Mouse (Mus musculus) olfactory bulb, adult 2 months (tissue): Measurements from ENCODE around the gene Efemp2. TPM values are rescaled to one million over a fixed set of nuclear protein-coding genes. Genes with fewer than 3 reads are reported as not detected.
A peak's percentile ranks its signal among the peaks of the same experiment; 100 is the strongest.

Experiments
- H3K27ac ChIP-seq: fragments of 200-500 bp; 2 replicates; pipeline ENCODE4 v1.5.1; 2012; ENCODE audit warnings: low read depth, low read length; ENCODE audit not compliant: insufficient read depth
- H3K4me1 ChIP-seq: fragments of 200-500 bp; 2 replicates; pipeline ENCODE4 v1.6.1; 2012; ENCODE audit warnings: low read length; ENCODE audit not compliant: control insufficient read depth, insufficient read depth
- H3K4me3 ChIP-seq: fragments of 200-500 bp; 2 replicates; pipeline ENCODE4 v1.5.1; 2012; ENCODE audit warnings: mild to moderate bottlenecking, low read depth, low read length, moderate library complexity; ENCODE audit not compliant: insufficient read depth
- CTCF ChIP-seq: fragments of 200-500 bp; IDR thresholded peaks from 2 replicates; pipeline ENCODE4 v1.5.1; 2012; ENCODE audit warnings: low read depth, mild to moderate bottlenecking, low read length, moderate library complexity; ENCODE audit not compliant: insufficient read depth
- POLR2A ChIP-seq: fragments of 200-500 bp; IDR thresholded peaks from 2 replicates; pipeline ENCODE4 v1.6.1; 2012; ENCODE audit warnings: mild to moderate bottlenecking, low read depth, low read length, moderate library complexity; ENCODE audit not compliant: insufficient read depth
- WGBS: fragments of 180-500 bp; shearing (Covaris S2); methylation state at CpG from one replicate; pipeline ENCODE4 v1.1.7; 2018; 5-methylcytosine and 5-hydroxymethylcytosine counted together
- polyA plus RNA-seq: library from polyadenylated mRNA; stranded (reverse); fragments of >200 nt; gene quantifications from 2 replicates; pipeline ENCODE4 v1.2.4, GENCODE M21; 2012; ENCODE audit warnings: low replicate concordance; ENCODE audit not compliant: missing spikeins, insufficient read depth, insufficient read length

The Efemp2 gene
- polyA plus RNA-seq, 1 experiment, result not detected

- Histone ChIP-seq H3K4me1 (peaks cover 37% of the 10 kb centered on the region), H3K4me3 (no peak overlapping the region), H3K27ac (peak overlapping the region; percentile 59)
- WGBS, result 29% methylated on average over 7 of the region's 7 CpGs
- TF ChIP-seq POLR2A (no peak), CTCF (no peak)
Observed at GRCm38 (mm10) chr19:5459019-5459418, 14.7 kb upstream of the Efemp2 start.

- TF ChIP-seq CTCF (no peak), POLR2A (no peak)
- Histone ChIP-seq H3K4me1 (peaks cover 35% of the 10 kb centered on the region), H3K27ac (no peak overlapping the region), H3K4me3 (no peak overlapping the region)
- 21% methylated on average over 3 of the region's 3 CpGs for WGBS
Observed at GRCm38 (mm10) chr19:5459896-5460295, 13.9 kb upstream of the Efemp2 start.

- TF ChIP-seq POLR2A, result peak; percentile 95
- no peak for TF ChIP-seq CTCF
- WGBS, result under 1% methylated on average over 32 of the region's 32 CpGs
- H3K4me1 ChIP-seq, result peaks cover 34% of the 10 kb centered on the region
Observed at GRCm38 (mm10) chr19:5460465-5460911, 13.3 kb upstream of the Efemp2 start, which contains the start of gene Fibp. Gene Fibp (plus strand): TSS chr19:5460615.

GRCm38 (mm10) chr19:5461411-5461810 is 12.3 kb upstream of the Efemp2 start:
- TF ChIP-seq POLR2A (no peak), CTCF (no peak)
- Histone ChIP-seq H3K4me3 (no peak overlapping the region), H3K4me1 (peaks cover 31% of the 10 kb centered on the region), H3K27ac (no peak overlapping the region)
- WGBS, result 88% methylated on average over 6 of the region's 6 CpGs

More at GRCm38 (mm10) chr19:5460465-5460911, 13.3 kb upstream of the Efemp2 start, which contains the start of gene Fibp:
- peak within 1 kb of the TSS; percentile 48 for H3K27ac ChIP-seq
- peak within 1 kb of the TSS; percentile 71 for H3K4me3 ChIP-seq

- TF ChIP-seq POLR2A (no peak), CTCF (no peak)
- H3K4me1 ChIP-seq, result peaks cover 25% of the 10 kb centered on the region
- no peak overlapping the region for H3K27ac ChIP-seq
- no peak overlapping the region for H3K4me3 ChIP-seq
- 89% methylated on average over 9 of the region's 9 CpGs for WGBS
Observed at GRCm38 (mm10) chr19:5463212-5463611, 10.5 kb upstream of the Efemp2 start.

GRCm38 (mm10) chr19:5463791-5464562 is 9.8 kb upstream of the Efemp2 start:
- H3K4me3 ChIP-seq, result peak overlapping the region; percentile 47
- peak overlapping the region; percentile 70 for H3K27ac ChIP-seq
- TF ChIP-seq CTCF, result peak; percentile 91
- no peak for TF ChIP-seq POLR2A
- peaks cover 25% of the 10 kb centered on the region for H3K4me1 ChIP-seq
- WGBS, result 9% methylated on average over 15 of the region's 15 CpGs

GRCm38 (mm10) chr19:5465037-5465436 is 8.7 kb upstream of the Efemp2 start:
- WGBS, result 92% methylated on average over 8 of the region's 8 CpGs
- Histone ChIP-seq H3K4me1 (peaks cover 23% of the 10 kb centered on the region), H3K4me3 (no peak overlapping the region; the same call in 1 of the 2 replicates), H3K27ac (no peak overlapping the region)
- no peak for TF ChIP-seq CTCF
- TF ChIP-seq POLR2A, result no peak

GRCm38 (mm10) chr19:5466916-5467500 is 6.7 kb upstream of the Efemp2 start:
- Histone ChIP-seq H3K4me1 (peaks cover 25% of the 10 kb centered on the region), H3K27ac (no peak overlapping the region), H3K4me3 (no peak overlapping the region)
- TF ChIP-seq POLR2A (no peak), CTCF (no peak)
- 89% methylated on average over 6 of the region's 6 CpGs for WGBS

GRCm38 (mm10) chr19:5468374-5468773 is 5.4 kb upstream of the Efemp2 start, which contains the start of gene Ctsw:
Gene Ctsw (minus strand): TSS chr19:5468507.
- no peak within 1 kb of the TSS for H3K4me3 ChIP-seq
- WGBS, result 52% methylated on average over 5 of the region's 5 CpGs
- H3K4me1 ChIP-seq, result peaks cover 25% of the 10 kb centered on the region
- no peak within 1 kb of the TSS for H3K27ac ChIP-seq
- TF ChIP-seq POLR2A (no peak), CTCF (no peak)
